ENCODE assay signal across 8 mouse cellular contexts in genomic region chr3:108415831-108416223, GRCm38 (mm10). TPM values are rescaled to one million over a fixed set of nuclear protein-coding genes. Genes with fewer than 3 reads are reported as not detected.
DNase-seq lines count a peak whose midpoint lies in the region; ATAC-seq lines count a peak whose summit lies in the region.

No protein-coding gene starts in this region.

- no peaks in the 10 kb centered on the region for H3K9me3 ChIP-seq in hindbrain, embryonic 14.5 days (ENCODE audit: control insufficient read depth, low read length)

- peak overlapping the region; percentile 94 for H3K4me3 ChIP-seq in hindbrain, embryonic 14.5 days (replicated peaks; ENCODE audit: low read length)

- peak overlapping the region; percentile 85 for H3K4me2 ChIP-seq in hindbrain, embryonic 14.5 days (replicated peaks)

- DNase-seq in adrenal gland, adult 18-20 months (ENCODE audit: low spot score in 2 of 2), result peak; percentile 60 to 70
- peak; percentile 84 to 89 for DNase-seq in cerebellum, postnatal 36 days
- peak; percentile 59 for DNase-seq in gastrocnemius, adult 18-20 months (ENCODE audit: low spot score)
- DNase-seq in hindbrain, embryonic 14.5 days (ENCODE audit: low spot score), result peak; percentile 86
- peak; percentile 83 to 84 for DNase-seq in layer of hippocampus, postnatal 36 days
- DNase-seq in lung, postnatal 14 days, result peak; percentile 77
- peak; percentile 65 for DNase-seq in retina, postnatal 7 days (ENCODE audit: low read depth, low spot score)
- peak; percentile 81 to 85 for DNase-seq in thymus, postnatal 36 days

- H3K9ac ChIP-seq in hindbrain, embryonic 14.5 days, result peak overlapping the region; percentile 98

- no peaks in the 10 kb centered on the region for H3K27me3 ChIP-seq in hindbrain, embryonic 14.5 days (ENCODE audit: control insufficient read depth, insufficient read depth, low read length)

- peak overlapping the region; percentile 95 for H3K27ac ChIP-seq in hindbrain, embryonic 14.5 days

- H3K36me3 ChIP-seq in hindbrain, embryonic 14.5 days (replicated peaks; ENCODE audit: control insufficient read depth, insufficient read depth), result peaks cover 27% of the 10 kb centered on the region

- ATAC-seq in hindbrain, embryonic 14.5 days (ENCODE audit: low FRiP score), result peak; percentile 85

- H3K4me1 ChIP-seq in hindbrain, embryonic 14.5 days (replicated peaks; ENCODE audit: control insufficient read depth, insufficient read depth, low read length), result peaks cover 33% of the 10 kb centered on the region

- WGBS in hindbrain, embryonic 14.5 days, result under 1% methylated on average over 39 of the region's 48 CpGs

RNA-seq across cellular contexts. Expression of gene Celsr2, which starts 0.5 kb away (rescaled TPM):
- 1 to 10 TPM; 4.4 to 7.0 TPM for total RNA-seq in adrenal gland, adult 18-20 months (2021)
- total RNA-seq in gastrocnemius, adult 18-20 months (2021), result 10 to 100 TPM; 10.0 to 11.6 TPM
- 39.4 and 49.7 TPM in 2 replicates for polyA plus RNA-seq in hindbrain, embryonic 14.5 days (2014; fragmentation: Nextera tagmentation; extraction: Ambion mirVana)
- 100 to 1,000 TPM; 178 to 190 TPM for total RNA-seq in layer of hippocampus, postnatal 36 days (2021)

RNA-seq across cellular contexts. Expression of gene Sars, which starts 29.2 kb away (rescaled TPM):
- total RNA-seq in adrenal gland, adult 18-20 months (2021), result 100 to 1,000 TPM; 168 to 202 TPM
- 100 to 1,000 TPM; 118 to 122 TPM for total RNA-seq in gastrocnemius, adult 18-20 months (2021)
- 207 and 222 TPM in 2 replicates for polyA plus RNA-seq in hindbrain, embryonic 14.5 days (2014; fragmentation: Nextera tagmentation; extraction: Ambion mirVana)
- 100 to 1,000 TPM; 190 to 210 TPM for total RNA-seq in layer of hippocampus, postnatal 36 days (2021)

RNA-seq across cellular contexts. Expression of gene Psrc1, which starts 32.2 kb away (rescaled TPM):
- total RNA-seq in adrenal gland, adult 18-20 months (2021), result 1 to 10 TPM; 1.7 to 1.8 TPM
- not detected for total RNA-seq in gastrocnemius, adult 18-20 months (2021)
- polyA plus RNA-seq in hindbrain, embryonic 14.5 days (2014; fragmentation: Nextera tagmentation; extraction: Ambion mirVana), result 5.6 and 9.6 TPM in 2 replicates
- total RNA-seq in layer of hippocampus, postnatal 36 days (2021), result 10 to 100 TPM; 18.4 TPM

RNA-seq across cellular contexts. Expression of gene Mybphl, which starts 51.1 kb away (rescaled TPM):
- not detected for total RNA-seq in adrenal gland, adult 18-20 months (2021)
- total RNA-seq in gastrocnemius, adult 18-20 months (2021), result not detected
- 0.16 and 0.31 TPM in 2 replicates for polyA plus RNA-seq in hindbrain, embryonic 14.5 days (2014; fragmentation: Nextera tagmentation; extraction: Ambion mirVana)
- 1 to 10 TPM; 1.8 to 1.9 TPM for total RNA-seq in layer of hippocampus, postnatal 36 days (2021)

Comparison
In these comparisons a context has a peak if more than half of its experiments do, and no peak if none do; other contexts are left out.
1. Peak in every context shown above with its lines: DNase-seq, ATAC-seq, H3K4me3 ChIP-seq and H3K27ac ChIP-seq.
2. RNA of gene Celsr2, which starts 0.5 kb away (total RNA-seq): 178 to 190 TPM in layer of hippocampus, postnatal 36 days; 10.0 to 11.6 TPM in gastrocnemius, adult 18-20 months and 4.4 to 7.0 TPM in adrenal gland, adult 18-20 months; every median in the first group is over 10 times any median in the second.
3. RNA of gene Psrc1, which starts 32.2 kb away (total RNA-seq): 18.4 TPM in layer of hippocampus, postnatal 36 days; 1.7 to 1.8 TPM in adrenal gland, adult 18-20 months and not detected in gastrocnemius, adult 18-20 months; every median in the first group is over 4 times any median in the second.